Mouse (Mus musculus) lung, adult 18-20 months (tissue): Measurements from ENCODE around the gene Sv2a.

Experiments used
- DNase-seq, 2 experiments: peaks; one replicate each; pipeline ENCODE4 v3.0.0; 2022; ENCODE audit warnings: mixed read lengths in 2 of 2

Gene Sv2a

GRCm38 (mm10) chr3:96180727-96181477 is at the start of gene Sv2a:
Sv2a (plus strand) TSS chr3:96181151.
- DNase-seq, result no peak

GRCm38 (mm10) chr3:96132478-96132877 is 48.5 kb upstream of the Sv2a start:
- DNase-seq, result no peak

DNA sequence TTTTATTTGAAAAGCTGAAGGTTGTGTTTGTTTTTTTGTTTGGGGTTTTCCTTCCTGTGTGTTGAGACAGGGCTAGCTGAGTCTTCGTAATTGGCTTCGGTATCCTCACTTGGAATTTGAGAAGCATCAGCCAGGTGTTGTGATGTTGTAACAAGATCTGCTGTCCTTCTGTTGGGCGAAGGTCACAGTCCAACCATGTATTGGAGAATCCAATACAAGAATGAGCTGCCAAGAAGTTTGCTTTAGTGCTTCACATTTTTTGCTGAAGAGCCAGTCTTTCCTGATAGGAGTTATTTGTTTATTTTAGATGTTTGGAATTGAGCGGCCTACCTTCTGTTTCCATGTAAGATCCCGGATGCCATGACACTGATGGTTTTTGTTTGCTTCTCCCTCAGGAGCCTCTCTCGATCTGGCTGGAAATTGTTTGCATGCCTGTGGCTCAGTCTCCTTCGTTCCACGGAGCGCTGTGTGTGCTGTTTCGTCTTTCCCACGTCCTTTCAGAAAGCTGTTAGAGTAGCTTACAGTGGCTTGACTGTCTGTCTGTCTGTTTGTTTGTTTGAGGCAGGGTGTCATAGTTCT is 47.5 kb upstream of the Sv2a start:
- peak; percentile 43 to 52 for DNase-seq

DNA sequence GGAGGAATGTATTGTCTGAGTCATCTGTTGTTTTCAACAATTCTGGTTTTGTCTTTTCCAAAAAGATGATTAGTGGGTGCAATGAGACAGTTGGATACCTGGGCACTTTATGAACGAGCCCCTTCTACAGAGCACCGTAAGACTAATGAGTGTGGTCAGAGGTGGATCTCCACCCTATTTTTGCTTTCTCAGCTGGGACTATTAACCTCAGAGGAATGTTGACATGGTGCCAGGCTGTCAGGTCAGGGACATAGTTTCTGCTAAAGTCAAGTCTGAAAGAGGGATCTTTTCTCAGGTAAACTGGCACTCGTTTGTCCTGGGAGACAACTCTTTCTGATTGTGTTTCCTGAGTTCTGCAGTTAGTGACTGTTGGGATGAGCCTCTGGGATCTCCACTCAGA is 45.9 kb upstream of the Sv2a start:
- peak; percentile 45 to 59 for DNase-seq

GRCm38 (mm10) chr3:96147950-96148349 is 33.0 kb upstream of the Sv2a start:
- DNase-seq, result peak in 1 of 2 experiments; percentile 70

GRCm38 (mm10) chr3:96151836-96152235 is 29.1 kb upstream of the Sv2a start:
- no peak for DNase-seq

DNA sequence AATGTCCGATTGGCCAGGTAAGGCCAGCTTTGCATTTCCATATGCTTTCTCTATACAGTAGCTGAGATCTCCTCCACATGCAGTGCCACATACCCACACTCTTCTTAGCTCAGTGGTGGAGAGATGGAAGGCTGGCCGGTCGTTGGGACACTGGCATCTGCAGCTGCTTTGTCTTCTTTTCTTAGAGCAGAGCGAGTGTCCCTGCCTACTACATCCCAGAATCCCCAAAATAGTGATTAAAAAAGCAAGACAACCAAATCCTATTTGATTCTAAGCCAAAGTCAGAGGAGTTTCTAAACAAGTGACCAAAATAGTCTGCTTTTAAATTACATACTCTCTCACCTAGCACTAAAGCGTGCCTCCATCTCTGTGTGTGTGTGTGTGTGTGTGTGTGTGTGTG is 28.3 kb upstream of the Sv2a start:
- no peak for DNase-seq

GRCm38 (mm10) chr3:96155501-96155900 is 25.4 kb upstream of the Sv2a start:
- no peak for DNase-seq

GRCm38 (mm10) chr3:96159820-96160219 is 21.1 kb upstream of the Sv2a start:
- no peak for DNase-seq

GRCm38 (mm10) chr3:96160222-96160802 is 20.6 kb upstream of the Sv2a start:
- peak; percentile 63 to 70 for DNase-seq

DNA sequence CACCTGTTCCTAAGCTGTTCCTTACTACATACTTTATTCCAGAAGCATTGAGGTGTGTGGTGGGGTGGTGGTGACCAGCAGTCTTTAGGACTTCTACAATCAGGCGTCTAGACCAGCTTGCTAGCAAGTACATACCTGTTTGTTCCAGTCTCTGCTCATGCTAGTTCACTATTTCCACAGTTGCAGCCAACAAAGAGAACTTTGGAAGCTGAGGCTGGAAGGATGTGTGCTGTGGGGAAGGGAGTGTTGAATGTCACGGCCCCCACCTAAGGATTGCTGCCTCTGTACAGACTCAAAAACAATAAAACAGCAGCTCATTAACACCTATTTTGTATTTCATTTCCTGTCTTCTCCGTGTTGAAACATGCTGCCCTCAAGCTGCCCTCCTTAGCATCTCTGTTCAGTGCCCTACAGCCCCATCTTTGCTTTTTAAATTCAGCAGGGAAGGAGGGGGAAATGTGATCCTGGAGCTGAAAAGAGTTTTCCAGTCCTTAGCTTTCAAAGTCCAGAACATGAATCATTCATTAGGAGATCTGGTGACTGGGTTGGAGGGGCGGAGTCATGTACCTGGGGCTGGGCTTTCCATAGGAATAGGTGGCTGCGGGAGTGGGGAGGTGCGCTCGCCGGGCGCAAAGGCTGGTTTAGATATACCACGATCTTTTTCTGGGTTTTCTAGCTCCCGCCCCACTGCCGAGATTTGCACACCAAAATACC is 20.0 kb upstream of the Sv2a start:
- DNase-seq, result peak; percentile 79 to 83

DNA sequence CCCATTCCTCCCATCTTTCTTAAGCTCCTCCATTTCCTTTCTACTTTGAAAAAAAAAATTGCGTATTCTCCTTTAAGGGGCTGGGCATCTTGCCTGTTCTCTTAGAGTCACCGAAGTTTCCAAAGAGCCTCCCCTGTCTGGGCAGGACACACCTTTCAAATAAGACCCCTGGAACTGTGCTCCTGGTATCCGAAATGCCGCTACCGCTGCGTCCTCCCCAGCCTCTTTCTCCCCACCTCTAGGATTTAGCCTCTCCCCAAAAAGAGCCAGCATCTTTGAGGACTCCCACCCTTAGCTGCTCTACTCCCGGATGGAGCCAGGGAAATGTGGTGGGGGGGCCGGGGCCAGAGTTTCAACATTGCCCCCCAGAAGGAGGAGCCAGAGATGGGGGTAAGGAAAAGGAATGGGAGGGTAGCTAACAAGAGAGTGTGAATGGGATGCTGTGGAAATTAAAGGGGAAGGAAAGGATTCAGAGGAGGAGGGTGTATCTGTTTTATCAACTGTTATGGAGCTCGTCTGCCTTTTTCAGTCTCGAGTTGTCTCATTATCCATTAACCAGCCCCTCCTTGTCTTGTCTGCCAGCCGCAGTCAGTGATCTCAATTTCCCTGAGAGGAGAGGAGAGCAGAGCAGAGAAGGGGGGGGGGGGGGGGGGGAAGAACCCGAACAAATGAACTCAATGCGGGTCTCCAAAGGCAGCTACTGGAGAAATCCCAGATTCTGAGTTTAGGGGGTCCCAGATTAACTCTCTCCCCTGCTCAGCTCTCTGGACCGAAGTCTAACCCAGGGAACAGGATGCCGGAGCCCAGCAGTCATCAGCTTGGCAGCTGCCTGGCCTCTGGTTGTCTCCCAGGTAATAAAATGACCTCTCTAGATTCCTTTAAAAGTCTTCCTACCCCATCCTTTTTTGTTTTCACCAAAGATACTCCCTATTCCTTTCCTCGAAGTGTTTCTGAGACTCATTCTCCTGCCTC is 18.8 kb upstream of the Sv2a start, which contains the start of gene Mtmr11:
Gene Mtmr11, plus strand, starts transcription at position 136 of the 972 bp plus-strand sequence.
- no peak for DNase-seq

GRCm38 (mm10) chr3:96163040-96163439 is 17.9 kb upstream of the Sv2a start:
- DNase-seq, result no peak

GRCm38 (mm10) chr3:96168466-96169158 is 12.3 kb upstream of the Sv2a start:
- no peak for DNase-seq

GRCm38 (mm10) chr3:96170276-96170675 is 10.7 kb upstream of the Sv2a start:
- no peak for DNase-seq

DNA sequence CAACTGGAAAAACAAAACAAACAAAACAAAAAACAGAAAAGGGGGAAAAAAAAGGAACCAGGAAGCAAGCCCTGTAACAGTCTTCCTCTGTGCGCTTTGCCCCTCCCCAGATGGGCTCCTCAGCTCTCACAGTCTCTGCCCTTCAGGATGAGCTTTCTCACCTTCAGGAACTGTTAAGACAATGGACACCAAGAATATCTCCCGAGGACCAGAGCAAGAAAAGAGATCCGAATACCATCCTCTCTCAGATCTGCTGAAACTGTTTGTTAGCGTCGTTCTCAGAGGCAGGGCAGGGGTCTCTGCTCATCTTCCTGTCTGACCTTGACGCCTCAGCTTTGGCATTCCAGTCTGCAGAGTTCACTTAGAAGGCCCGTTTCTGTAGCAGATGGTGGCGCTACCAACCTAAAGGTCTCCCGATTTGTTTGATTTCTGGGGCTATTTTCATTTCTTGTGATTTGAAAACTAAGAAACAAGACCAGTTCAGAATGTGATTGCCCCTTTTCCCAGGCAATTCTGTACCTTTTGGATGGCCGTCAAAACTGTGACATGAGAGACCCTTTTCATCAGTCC is 9.9 kb upstream of the Sv2a start:
- DNase-seq, result no peak

- no peak for DNase-seq
Observed at GRCm38 (mm10) chr3:96171583-96172196, 9.3 kb upstream of the Sv2a start.

DNA sequence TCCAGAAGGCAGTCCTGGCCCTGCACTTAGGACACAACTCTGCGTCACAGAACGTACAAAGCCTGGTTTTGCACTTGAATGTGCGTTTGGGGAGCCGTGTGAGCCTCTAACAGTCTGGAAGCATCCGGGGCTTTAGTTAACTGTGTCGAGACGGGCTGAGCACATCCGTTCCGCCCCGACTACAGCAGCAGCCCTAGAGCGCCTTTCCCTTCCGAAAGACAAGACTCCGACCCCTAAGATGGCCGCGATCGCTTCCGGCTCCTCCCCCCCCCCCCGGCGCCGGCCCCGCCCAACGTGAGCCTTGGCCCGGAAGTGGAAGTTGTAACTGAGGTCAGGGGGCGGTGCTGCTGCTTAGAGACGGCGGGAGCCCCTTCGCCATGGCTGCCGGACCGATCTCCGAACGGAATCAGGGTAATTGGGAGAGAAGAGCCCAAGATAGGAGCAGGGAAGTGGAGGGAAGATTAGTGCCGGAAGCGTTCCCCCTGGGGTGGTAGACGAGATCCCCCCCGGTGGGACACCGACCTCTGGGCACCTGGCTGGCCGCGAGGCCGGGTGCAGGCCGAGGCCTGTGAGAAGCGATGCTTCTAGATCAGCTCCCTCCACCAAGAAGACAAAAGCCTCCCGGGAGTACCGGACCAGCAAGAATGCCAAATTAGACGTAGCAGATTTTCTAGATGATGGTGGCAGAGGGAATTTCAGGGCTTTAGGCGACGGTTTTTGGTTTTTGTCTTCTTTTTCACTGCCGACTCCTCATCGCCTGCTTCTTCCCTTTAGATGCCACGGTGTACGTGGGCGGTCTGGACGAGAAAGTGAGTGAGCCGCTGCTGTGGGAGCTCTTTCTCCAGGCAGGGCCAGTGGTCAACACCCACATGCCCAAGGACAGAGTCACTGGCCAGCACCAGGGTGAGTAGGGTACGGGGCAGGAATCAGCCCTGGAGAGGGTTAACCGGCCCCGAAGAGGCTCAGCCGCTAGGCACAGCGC is 8.5 kb upstream of the Sv2a start, which contains the start of gene Sf3b4:
Gene Sf3b4, plus strand, starts transcription at position 136 of the 982 bp plus-strand sequence.
- DNase-seq, result peak; percentile 84 to 87

- no peak for DNase-seq
Observed at GRCm38 (mm10) chr3:96173185-96173584, 7.8 kb upstream of the Sv2a start.
